14 mouse cellular contexts compared by ENCODE assay signal in genomic region chr2:74168776-74169570, GRCm38 (mm10).
DNase-seq lines count a peak whose midpoint lies in the region; ATAC-seq lines count a peak whose summit lies in the region.
"Had no signal": no experiment of that assay in that cellular context is flagged by ENCODE, and none has a peak within 500 bp of the region (broad histone marks: within the 10 kb centered on the region; RNA-seq: fewer than 3 reads in every experiment).

No protein-coding gene starts in this region.

- H3K27me3 ChIP-seq in hindbrain, embryonic 11.5 days (ENCODE audit: control insufficient read depth, insufficient read depth, low read length): no peaks in the 10 kb centered on the region
- H3K27me3 ChIP-seq in midbrain, embryonic 15.5 days (replicated peaks): no peaks in the 10 kb centered on the region
- H3K27me3 ChIP-seq: liver, embryonic 12.5 days had no signal

- no peaks in the 10 kb centered on the region for H3K9me3 ChIP-seq in hindbrain, embryonic 11.5 days (ENCODE audit: control insufficient read depth, low read length)
- H3K9me3 ChIP-seq in midbrain, embryonic 15.5 days: no peaks in the 10 kb centered on the region
- H3K9me3 ChIP-seq: liver, embryonic 12.5 days had no signal

- 43% methylated on average over 16 of the region's 16 CpGs for WGBS in hindbrain, embryonic 11.5 days
- WGBS in midbrain, embryonic 15.5 days: 16% methylated on average over 16 of the region's 16 CpGs

- H3K9ac ChIP-seq in hindbrain, embryonic 11.5 days (ENCODE audit: low read depth, low read length): no peak overlapping the region
- no peak overlapping the region for H3K9ac ChIP-seq in midbrain, embryonic 15.5 days
- H3K9ac ChIP-seq: liver, embryonic 12.5 days had no signal

- H3K27ac ChIP-seq in hindbrain, embryonic 11.5 days (ENCODE audit: low read depth, low read length): peak overlapping the region; percentile 55; the same call in 1 of the 2 replicates
- peak overlapping the region; percentile 43 for H3K27ac ChIP-seq in midbrain, embryonic 15.5 days
- H3K27ac ChIP-seq: liver, embryonic 12.5 days; macrophage had no signal

- no peaks in the 10 kb centered on the region for H3K4me1 ChIP-seq in hindbrain, embryonic 11.5 days (replicated peaks; ENCODE audit: control insufficient read depth, insufficient read depth, low read length)
- peaks cover 12% of the 10 kb centered on the region for H3K4me1 ChIP-seq in midbrain, embryonic 15.5 days
- H3K4me1 ChIP-seq: liver, embryonic 12.5 days had no signal

- DNase-seq in ES-CJ7 (ENCODE audit: low read depth, low spot score) (peak; percentile 11), R1 (ENCODE audit: low read depth, low spot score) (peak; percentile 47)
- peak; percentile 40 for DNase-seq in hindbrain, embryonic 11.5 days (ENCODE audit: low spot score)
- DNase-seq in thymus, postnatal 0 days (ENCODE audit: low spot score): no peak
- no peak for DNase-seq in B cell, adult 2 months
- no peak for DNase-seq in layer of hippocampus, adult 9-10 months (ENCODE audit: low spot score)
- DNase-seq: cerebellum, postnatal 36 days; heart, postnatal 4 days; kidney, postnatal 25 days; thymus, adult 2 months had no signal

- H3K4me3 ChIP-seq in hindbrain, embryonic 11.5 days (ENCODE audit: low read depth, low read length): no peak overlapping the region
- no peak overlapping the region for H3K4me3 ChIP-seq in midbrain, embryonic 15.5 days
- H3K4me3 ChIP-seq: liver, embryonic 12.5 days had no signal

- no peaks in the 10 kb centered on the region for H3K36me3 ChIP-seq in hindbrain, embryonic 11.5 days (ENCODE audit: control insufficient read depth, insufficient read depth, low read length)
- no peaks in the 10 kb centered on the region for H3K36me3 ChIP-seq in midbrain, embryonic 15.5 days (replicated peaks)
- H3K36me3 ChIP-seq: liver, embryonic 12.5 days had no signal

- ATAC-seq in hindbrain, embryonic 11.5 days (ENCODE audit: low FRiP score): peak; percentile 85
- ATAC-seq in midbrain, embryonic 15.5 days (replicated peaks): peak; percentile 90
- ATAC-seq: activated CD4-positive, CD25-positive, alpha-beta regulatory T cell, adult 4 months; liver, embryonic 12.5 days had no signal

- no peak overlapping the region for H3K4me2 ChIP-seq in hindbrain, embryonic 11.5 days (replicated peaks; ENCODE audit: low read depth, low read length)
- 0 out of 2 replicates have a peak overlapping the region, but pooled peaks have one; percentile 8 for H3K4me2 ChIP-seq in midbrain, embryonic 15.5 days
- H3K4me2 ChIP-seq: liver, embryonic 12.5 days had no signal

Comparison
In these comparisons a context has a peak if more than half of its experiments do, and no peak if none do; other contexts are left out.
1. DNase-seq: peak in ES-CJ7 (single experiment), R1 (single experiment) and hindbrain, embryonic 11.5 days (single experiment); none in thymus, postnatal 0 days (single experiment), B cell, adult 2 months (0 of 2) and layer of hippocampus, adult 9-10 months (single experiment).